Mouse (Mus musculus) CH12.LX (cell line): ENCODE measurements around the gene Ehd2.

Experiments used
- BHLHE40 ChIP-seq: IDR thresholded peaks from 2 replicates; pipeline ENCODE4 v1.6.1; 2011; ENCODE audit warnings: mild to moderate bottlenecking, low read depth, low read length, improper control_type of control experiment
- CTCF ChIP-seq, 2 experiments: IDR thresholded peaks in 1 of 2; conservative IDR thresholded peaks in 1 of 2; 2 replicates each; pipeline ENCODE4 v1.5.1; 2011 to 2012; ENCODE audit warnings: low read depth in 2 of 2, low read length in 2 of 2, improper control_type of control experiment in 1 of 2, inconsistent platforms in 1 of 2, mild to moderate bottlenecking in 1 of 2, moderate library complexity in 1 of 2
- EP300 ChIP-seq: IDR thresholded peaks from 2 replicates; pipeline ENCODE4 v1.6.1; 2011; ENCODE audit warnings: low read length, improper control_type of control experiment
- JUN ChIP-seq: IDR thresholded peaks from 2 replicates; pipeline ENCODE4 v1.6.1; 2011; ENCODE audit warnings: low read depth, mild to moderate bottlenecking, low read length, improper control_type of control experiment, moderate library complexity; ENCODE audit not compliant: insufficient read depth
- MAX ChIP-seq: IDR thresholded peaks from 2 replicates; pipeline ENCODE4 v1.6.1; 2011; ENCODE audit warnings: low read length, improper control_type of control experiment
- NELFE ChIP-seq: IDR thresholded peaks from 2 replicates; pipeline ENCODE4 v1.6.1; 2011; ENCODE audit warnings: low read depth, low read length, improper control_type of control experiment
- RAD21 ChIP-seq: IDR thresholded peaks from 2 replicates; pipeline ENCODE4 v1.6.1; 2011; ENCODE audit warnings: low read depth, mild to moderate bottlenecking, low read length, improper control_type of control experiment, moderate library complexity
- RCOR1 ChIP-seq: conservative IDR thresholded peaks from 2 replicates; pipeline ENCODE4 v1.6.1; 2012; ENCODE audit warnings: low read depth, mild to moderate bottlenecking, inconsistent platforms, low read length, improper control_type of control experiment
- SIN3A ChIP-seq: IDR thresholded peaks from 2 replicates; pipeline ENCODE4 v1.6.1; 2012; ENCODE audit warnings: low read length, improper control_type of control experiment, inconsistent platforms
- TBP ChIP-seq: conservative IDR thresholded peaks from 2 replicates; pipeline ENCODE4 v1.6.1; 2011; ENCODE audit warnings: low read depth, low read length, improper control_type of control experiment
- UBTF ChIP-seq: IDR thresholded peaks from 2 replicates; pipeline ENCODE4 v1.6.1; 2012; ENCODE audit warnings: low read depth, mild to moderate bottlenecking, inconsistent platforms, low read length, improper control_type of control experiment, moderate library complexity
- USF1 ChIP-seq: IDR thresholded peaks from 2 replicates; pipeline ENCODE4 v1.6.1; 2014; ENCODE audit warnings: low read depth, mild to moderate bottlenecking, inconsistent platforms, low read length, improper control_type of control experiment
- ZC3H11A ChIP-seq: IDR thresholded peaks from 2 replicates; pipeline ENCODE4 v1.6.1; 2012; ENCODE audit warnings: low read depth, mild to moderate bottlenecking, inconsistent platforms, low read length, improper control_type of control experiment
- ZNF384 ChIP-seq: IDR thresholded peaks from 2 replicates; pipeline ENCODE4 v1.6.1; 2012; ENCODE audit warnings: low read depth, low read length, improper control_type of control experiment, inconsistent platforms

GRCm38 (mm10) chr7:15960691-15961090 lies 6.7 kb downstream of the Ehd2 start:
- no peak for TF ChIP-seq JUN
- no peak for TF ChIP-seq BHLHE40
- TF ChIP-seq TBP: no peak
- TF ChIP-seq CTCF (conservative IDR thresholded peaks at IDR 0.05 in 1 of 2, IDR thresholded peaks at IDR 0.05 in 1 of 2; ENCODE audit: low read depth in 2 of 2, low read length in 2 of 2): no peak
- no peak for TF ChIP-seq ZC3H11A
- no peak for TF ChIP-seq USF1
- TF ChIP-seq SIN3A: no peak
- TF ChIP-seq RCOR1: no peak
- TF ChIP-seq NELFE: no peak
- TF ChIP-seq RAD21: no peak
- no peak for TF ChIP-seq UBTF
- TF ChIP-seq MAX: no peak
- TF ChIP-seq EP300: no peak
- TF ChIP-seq ZNF384: no peak
